Mouse (Mus musculus) midbrain, embryonic 16.5 days (tissue): ENCODE results near the gene Ifit1. TPM values are rescaled to one million over a fixed set of nuclear protein-coding genes. Genes with fewer than 3 reads are reported as not detected.
"Not testable (repeated sequence)": the region's sequence is repeated elsewhere in the genome, so short reads cannot be mapped to it uniquely, and the experiment has no call there.

Experiments used
- ATAC-seq: fragments of 200-750 bp; cut with Nextera tagmentation; 2 replicates; pipeline ENCODE4 v1.8.0; 2017; ENCODE audit warnings: moderate TSS enrichment
- H3K27ac ChIP-seq: fragments of 300-500 bp; sonication (generic); 2 replicates; pipeline ENCODE4 v1.5.1; 2014; ENCODE audit warnings: mild to moderate bottlenecking, low read length, mixed read lengths
- H3K27me3 ChIP-seq: fragments of 300-500 bp; sonication (generic); 2 replicates; pipeline ENCODE4 v1.6.1; 2014; ENCODE audit warnings: low read depth, low read length, mixed read lengths; ENCODE audit not compliant: control insufficient read depth, insufficient read depth
- H3K36me3 ChIP-seq: fragments of 300-500 bp; sonication (generic); 2 replicates; pipeline ENCODE4 v1.6.1; 2014; ENCODE audit warnings: mild to moderate bottlenecking, low read length, moderate library complexity, mixed read lengths; ENCODE audit not compliant: control insufficient read depth, insufficient read depth
- H3K4me1 ChIP-seq: fragments of 300-500 bp; sonication (generic); 2 replicates; pipeline ENCODE4 v1.6.1; 2014; ENCODE audit warnings: mild to moderate bottlenecking, low read length, mixed read lengths; ENCODE audit not compliant: control insufficient read depth, insufficient read depth
- H3K4me2 ChIP-seq: fragments of 300-500 bp; sonication (generic); 2 replicates; pipeline ENCODE4 v1.6.1; 2014; ENCODE audit warnings: mild to moderate bottlenecking, low read length, mixed read lengths
- H3K4me3 ChIP-seq: fragments of 300-500 bp; sonication (generic); 2 replicates; pipeline ENCODE4 v1.5.1; 2014; ENCODE audit warnings: low read depth, mild to moderate bottlenecking, low read length, moderate library complexity, mixed read lengths
- H3K9ac ChIP-seq: fragments of 300-500 bp; sonication (generic); 2 replicates; pipeline ENCODE4 v1.6.1; 2014; ENCODE audit warnings: low read depth, low read length, mixed read lengths
- H3K9me3 ChIP-seq: fragments of 300-500 bp; sonication (generic); replicated peaks from 2 replicates; pipeline ENCODE4 v1.6.1; 2014; ENCODE audit warnings: mild to moderate bottlenecking, low read length, mixed read lengths; ENCODE audit not compliant: control insufficient read depth, poor library complexity, severe bottlenecking
- whole genome bisulfite sequencing: fragments of 180-500 bp; shearing (Covaris S2); extraction: QIAGEN DNeasy Blood & Tissue Kit; methylation state at CpG from one replicate; pipeline ENCODE4 v1.1.7; 2014; 5-methylcytosine and 5-hydroxymethylcytosine counted together
- polyA plus RNA-seq: library from polyadenylated mRNA; unstranded; fragments of >200 nt; fragmentation: Nextera tagmentation; extraction: Ambion mirVana; gene quantifications from 2 replicates; pipeline ENCODE4 v1.2.1, GENCODE M21; 2015

The Ifit1 gene
- polyA plus RNA-seq = 0.29 and 0.35 TPM in 2 replicates

GRCm38 (mm10) chr19:34640623-34641022 is at the start of gene Ifit1, which contains the start of gene Ifit1bl2:
Gene Ifit1 (plus strand): TSS chr19:34640871.
Gene Ifit1bl2 (minus strand): TSS chr19:34640743.
- no peak within 1 kb of the TSS for H3K4me2 ChIP-seq
- H3K4me1 ChIP-seq = no peaks in the 10 kb centered on the region
- H3K27me3 ChIP-seq = no peaks in the 10 kb centered on the region
- no peak for ATAC-seq
- no peak within 1 kb of the TSS for H3K4me3 ChIP-seq
- 67% methylated on average over 4 of the region's 4 CpGs for WGBS
- H3K27ac ChIP-seq = no peak within 1 kb of the TSS
- no peaks in the 10 kb centered on the region for H3K36me3 ChIP-seq
- H3K9me3 ChIP-seq = no peaks in the 10 kb centered on the region
- H3K9ac ChIP-seq = no peak within 1 kb of the TSS

GRCm38 (mm10) chr19:34593456-34593855 is 47.2 kb upstream of the Ifit1 start:
- Histone ChIP-seq H3K27ac (no peak overlapping the region), H3K4me3 (no peak overlapping the region), H3K4me2 (no peak overlapping the region), H3K36me3 (no peaks in the 10 kb centered on the region), H3K4me1 (no peaks in the 10 kb centered on the region), H3K9me3 (no peaks in the 10 kb centered on the region), H3K27me3 (no peaks in the 10 kb centered on the region), H3K9ac (no peak overlapping the region)
- no peak for ATAC-seq
- WGBS = 95% methylated on average over 2 of the region's 2 CpGs

- 79% methylated on average over 3 of the region's 3 CpGs for WGBS
Observed at GRCm38 (mm10) chr19:34594523-34594922, 46.1 kb upstream of the Ifit1 start.

GRCm38 (mm10) chr19:34596811-34597210 is 43.9 kb upstream of the Ifit1 start:
- H3K27ac ChIP-seq = no peak overlapping the region
- H3K27me3 ChIP-seq = no peaks in the 10 kb centered on the region
- H3K4me3 ChIP-seq = no peak overlapping the region
- ATAC-seq = no peak
- H3K4me2 ChIP-seq = no peak overlapping the region
- no peak overlapping the region for H3K9ac ChIP-seq
- H3K36me3 ChIP-seq = no peaks in the 10 kb centered on the region
- H3K4me1 ChIP-seq = no peaks in the 10 kb centered on the region
- H3K9me3 ChIP-seq = no peaks in the 10 kb centered on the region

More at GRCm38 (mm10) chr19:34594523-34594922, 46.1 kb upstream of the Ifit1 start:
- not testable (repeated sequence) for H3K36me3 ChIP-seq, H3K9me3 ChIP-seq, H3K4me1 ChIP-seq, H3K4me2 ChIP-seq, ATAC-seq, H3K27me3 ChIP-seq, H3K9ac ChIP-seq, H3K4me3 ChIP-seq, H3K27ac ChIP-seq

DNA sequence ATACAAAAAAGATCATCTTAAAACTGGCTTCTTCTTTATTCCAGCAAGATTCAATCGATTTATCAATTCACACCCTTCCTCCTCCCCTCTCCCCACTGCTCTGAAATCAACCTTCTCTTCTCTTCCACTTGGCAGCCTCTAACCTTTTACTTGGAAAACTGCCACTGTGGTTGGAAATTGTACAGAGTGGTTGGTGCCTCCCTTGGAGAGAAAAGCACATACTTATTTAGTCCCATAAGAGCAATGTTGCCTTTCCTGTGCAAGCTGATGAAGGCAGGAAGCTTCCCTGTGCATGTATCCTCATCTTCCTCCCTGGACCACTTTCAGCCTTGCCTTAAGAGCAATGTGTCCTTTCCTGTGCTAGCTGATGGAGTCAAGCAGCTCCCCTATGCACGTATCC is 42.3 kb upstream of the Ifit1 start:
- H3K4me3 ChIP-seq = no peak overlapping the region
- no peak overlapping the region for H3K27ac ChIP-seq
- H3K4me1 ChIP-seq = no peaks in the 10 kb centered on the region
- ATAC-seq = no peak
- no peaks in the 10 kb centered on the region for H3K9me3 ChIP-seq
- no peak overlapping the region for H3K9ac ChIP-seq
- H3K36me3 ChIP-seq = no peaks in the 10 kb centered on the region
- H3K27me3 ChIP-seq = no peaks in the 10 kb centered on the region
- no peak overlapping the region for H3K4me2 ChIP-seq
- WGBS = 82% methylated on average over 2 of the region's 2 CpGs

GRCm38 (mm10) chr19:34599250-34599649 is 41.4 kb upstream of the Ifit1 start:
- not testable (repeated sequence) for ATAC-seq, H3K4me1 ChIP-seq, H3K4me3 ChIP-seq, H3K9me3 ChIP-seq, H3K27me3 ChIP-seq, H3K4me2 ChIP-seq, H3K9ac ChIP-seq, H3K27ac ChIP-seq, H3K36me3 ChIP-seq

GRCm38 (mm10) chr19:34601888-34602287 is 38.8 kb upstream of the Ifit1 start, which contains the start of gene Ifit1bl1:
Gene Ifit1bl1 (minus strand): TSS chr19:34601956.
- not testable (repeated sequence) for ATAC-seq
- WGBS = 46% methylated on average over 1 of the region's 1 CpGs

DNA sequence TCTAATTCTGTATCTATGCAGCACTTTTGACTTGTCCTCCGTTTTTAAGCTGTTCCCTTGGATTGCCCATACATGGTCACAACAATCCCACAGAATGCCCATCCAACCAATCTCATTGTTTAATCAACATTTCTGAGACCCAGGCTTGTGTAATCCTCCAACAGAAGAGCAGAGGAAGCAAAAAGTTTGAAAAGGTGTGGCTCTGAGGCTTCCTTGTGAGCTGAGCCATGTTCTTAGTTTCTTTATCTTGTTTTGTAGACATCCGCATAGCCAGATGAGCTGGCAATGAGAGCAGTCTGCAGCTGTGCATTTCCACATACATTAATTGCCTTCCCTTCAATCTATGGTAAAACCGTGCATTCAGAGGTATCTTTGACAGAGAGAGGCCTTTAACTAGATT is 35.2 kb upstream of the Ifit1 start:
- WGBS = 91% methylated on average over 3 of the region's 3 CpGs

More at GRCm38 (mm10) chr19:34601888-34602287, 38.8 kb upstream of the Ifit1 start, which contains the start of gene Ifit1bl1:
- not testable (repeated sequence) for H3K4me3 ChIP-seq, H3K4me1 ChIP-seq, H3K27me3 ChIP-seq, H3K36me3 ChIP-seq, H3K9ac ChIP-seq, H3K27ac ChIP-seq, H3K4me2 ChIP-seq, H3K9me3 ChIP-seq

DNA sequence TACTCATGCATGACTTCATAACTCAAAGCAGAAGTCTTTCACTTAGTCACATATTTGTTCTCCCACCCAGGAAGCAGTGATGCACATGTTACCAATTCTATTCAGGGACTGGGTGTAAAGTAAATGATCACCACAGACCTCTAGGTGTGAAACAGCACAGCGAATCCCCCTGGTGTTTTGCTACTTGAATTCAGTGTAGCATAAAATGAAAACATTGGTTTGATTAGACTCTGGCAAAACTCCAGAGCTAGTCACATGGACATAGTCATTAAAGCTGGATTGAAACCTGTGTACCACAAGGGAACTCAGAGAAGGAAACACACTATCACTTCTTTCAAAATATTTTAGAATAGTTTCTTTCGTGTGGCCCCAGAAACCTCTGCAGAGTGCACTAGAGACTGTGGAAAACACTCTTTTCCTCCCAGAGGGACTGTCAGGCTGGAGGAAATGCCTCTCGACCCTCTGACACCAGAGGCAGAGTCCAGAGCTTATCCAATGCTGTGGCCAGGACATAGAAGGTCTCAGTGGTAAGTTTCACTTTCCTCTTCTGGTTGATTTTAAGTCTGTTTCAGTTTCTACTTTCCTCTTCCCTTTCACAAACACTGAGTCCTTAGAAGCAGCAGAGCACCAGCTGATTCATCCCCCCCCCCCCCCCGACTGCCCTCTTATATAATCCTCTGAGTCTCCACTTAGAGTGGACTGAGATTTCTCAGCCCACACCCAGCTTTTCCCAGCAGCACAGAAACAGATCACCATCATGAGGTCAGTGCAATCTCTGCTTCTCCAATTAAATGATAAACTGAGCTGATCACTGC is 33.2 kb upstream of the Ifit1 start, which contains the start of gene Ifit3b:
Gene Ifit3b, plus strand, starts transcription at position 734 of the 815 bp plus-strand sequence.
- ATAC-seq = peak; percentile 42; the same call in 1 of the 2 replicates
- not testable (repeated sequence) for H3K27ac ChIP-seq, H3K9ac ChIP-seq, H3K27me3 ChIP-seq, H3K4me1 ChIP-seq, H3K4me2 ChIP-seq, H3K36me3 ChIP-seq, H3K9me3 ChIP-seq, H3K4me3 ChIP-seq
- WGBS = 56% methylated on average over 4 of the region's 4 CpGs

More for the DNA sequence above, 35.2 kb upstream of the Ifit1 start:
- Histone ChIP-seq H3K4me2 (no peak overlapping the region), H3K27ac (no peak overlapping the region), H3K36me3 (no peaks in the 10 kb centered on the region), H3K4me1 (no peaks in the 10 kb centered on the region), H3K9me3 (no peaks in the 10 kb centered on the region), H3K4me3 (no peak overlapping the region), H3K9ac (no peak overlapping the region), H3K27me3 (no peaks in the 10 kb centered on the region)
- ATAC-seq = no peak
